ENCODE assay signal across 8 mouse cellular contexts in the genomic region with DNA sequence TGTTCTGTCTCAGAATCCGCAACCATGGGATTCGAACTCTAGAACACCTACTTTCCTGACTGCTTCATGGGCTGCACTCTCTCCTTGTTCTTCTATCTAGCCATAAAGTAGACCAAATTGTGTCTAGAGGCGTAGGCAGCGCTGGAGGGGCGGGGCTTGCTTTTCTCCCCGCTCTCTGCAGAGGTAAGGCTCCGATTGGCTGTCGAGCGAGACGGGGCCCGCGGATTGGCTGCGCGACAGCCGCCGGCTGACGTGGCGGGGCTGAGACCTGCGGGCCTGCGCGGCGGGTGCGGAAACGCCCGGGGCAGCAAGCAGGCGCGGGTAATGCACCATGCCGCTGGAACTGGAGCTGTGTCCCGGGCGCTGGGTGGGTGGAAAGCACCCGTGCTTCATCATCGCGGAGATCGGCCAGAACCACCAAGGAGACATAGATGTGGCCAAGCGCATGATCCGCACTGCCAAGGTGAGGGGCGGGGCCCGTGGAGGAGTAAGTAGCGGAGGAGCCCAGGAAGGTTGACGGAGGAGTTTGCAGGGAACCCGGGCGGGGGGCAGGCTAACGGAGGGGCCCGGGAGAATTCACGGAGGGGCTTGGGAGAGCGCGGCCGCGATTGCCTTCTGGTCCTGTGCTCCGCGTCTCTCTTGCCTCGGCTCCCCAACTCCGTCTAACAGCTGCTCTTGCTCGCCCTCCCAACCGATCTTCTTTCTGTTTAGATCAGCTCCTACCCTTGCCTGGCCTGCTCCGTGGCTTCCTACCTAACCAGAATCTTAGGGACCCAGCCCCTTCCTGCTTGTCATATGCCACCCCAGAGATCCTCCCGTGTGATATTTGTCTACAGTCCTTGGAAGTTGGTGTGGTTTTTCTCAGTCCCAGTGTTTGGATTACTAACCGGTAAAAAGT. TPM values are rescaled to one million over a fixed set of nuclear protein-coding genes. Genes with fewer than 3 reads are reported as not detected.
A peak's percentile ranks its signal among the peaks of the same experiment; 100 is the strongest.
DNase-seq lines count a peak whose midpoint lies in the region; ATAC-seq and TF ChIP-seq lines count a peak whose summit lies in the region.

Nans (plus strand) TSS at position 221 of the 898 bp plus-strand sequence.

- peak within 1 kb of the TSS; percentile 63 for H3K4me2 ChIP-seq in embryonic facial prominence, embryonic 15.5 days (replicated peaks)
- H3K4me2 ChIP-seq in limb, embryonic 14.5 days (replicated peaks; ENCODE audit: low read depth, low read length, severe bottlenecking): peak within 1 kb of the TSS; percentile 64
- peak within 1 kb of the TSS; percentile 61 for H3K4me2 ChIP-seq in midbrain, postnatal 0 days (ENCODE audit: low read depth, low read length, poor library complexity, severe bottlenecking)

- H3K36me3 ChIP-seq in embryonic facial prominence, embryonic 15.5 days: peaks cover 18% of the 10 kb centered on the region
- H3K36me3 ChIP-seq in limb, embryonic 14.5 days (ENCODE audit: control insufficient read depth, insufficient read depth, low read length): peaks cover 21% of the 10 kb centered on the region
- peaks cover 11% of the 10 kb centered on the region; the same call in 1 of the 2 replicates for H3K36me3 ChIP-seq in midbrain, postnatal 0 days (ENCODE audit: insufficient read depth, low read length)

- TF ChIP-seq POLR2A in bone marrow, adult 2 months (IDR thresholded peaks at IDR 0.05; ENCODE audit: borderline replicate concordance, control insufficient read depth, low read depth, low read length): peak; percentile 88; the same call in 1 of the 2 replicates
- 0 out of 2 replicates have a peak, but pooled peaks have one; percentile 31 for TF ChIP-seq POLR2A in limb, embryonic 14.5 days (IDR thresholded peaks at IDR 0.05; ENCODE audit: borderline replicate concordance, extremely low read depth, insufficient read depth, insufficient read length)

- H3K27ac ChIP-seq in bone marrow, adult 2 months (ENCODE audit: control insufficient read depth, insufficient read depth, low read depth, low read length, poor library complexity): peak within 1 kb of the TSS; percentile 32; the same call in 1 of the 2 replicates
- H3K27ac ChIP-seq in embryonic facial prominence, embryonic 15.5 days (replicated peaks): peak within 1 kb of the TSS; percentile 81
- H3K27ac ChIP-seq in limb, embryonic 14.5 days (replicated peaks; ENCODE audit: low read depth, low read length): peak within 1 kb of the TSS; percentile 75
- H3K27ac ChIP-seq in midbrain, postnatal 0 days (ENCODE audit: low read depth, low read length): peak within 1 kb of the TSS; percentile 70

- H3K9ac ChIP-seq in embryonic facial prominence, embryonic 15.5 days: peak within 1 kb of the TSS; percentile 68
- H3K9ac ChIP-seq in limb, embryonic 14.5 days (ENCODE audit: low read depth, low read length, severe bottlenecking): peak within 1 kb of the TSS; percentile 78
- H3K9ac ChIP-seq in midbrain, postnatal 0 days (replicated peaks; ENCODE audit: low read length, poor library complexity, severe bottlenecking): peak within 1 kb of the TSS; percentile 69

- no peaks in the 10 kb centered on the region for H3K27me3 ChIP-seq in embryonic facial prominence, embryonic 15.5 days
- no peaks in the 10 kb centered on the region for H3K27me3 ChIP-seq in limb, embryonic 14.5 days (ENCODE audit: control insufficient read depth, insufficient read depth, low read length)
- H3K27me3 ChIP-seq in midbrain, postnatal 0 days (ENCODE audit: insufficient read depth, low read length): no peaks in the 10 kb centered on the region

- ATAC-seq in embryonic facial prominence, embryonic 15.5 days (ENCODE audit: insufficient number of reproducible peaks, low FRiP score, low TSS enrichment, low read depth): peak; percentile 97
- ATAC-seq in limb, embryonic 14.5 days (ENCODE audit: low FRiP score, low read depth): peak; percentile 99
- peak; percentile 98 for ATAC-seq in midbrain, postnatal 0 days (ENCODE audit: low FRiP score)

- under 1% methylated on average over 58 of the region's 58 CpGs for WGBS in bone marrow, adult 2 months
- WGBS in embryonic facial prominence, embryonic 15.5 days: under 1% methylated on average over 58 of the region's 58 CpGs
- WGBS in limb, embryonic 14.5 days: 1% methylated on average over 51 of the region's 58 CpGs
- under 1% methylated on average over 58 of the region's 58 CpGs for WGBS in midbrain, postnatal 0 days

- no peak for TF ChIP-seq CTCF in bone marrow, adult 2 months (IDR thresholded peaks at IDR 0.05; ENCODE audit: control insufficient read depth, insufficient read depth, low read length)
- no peak for TF ChIP-seq CTCF in midbrain, postnatal 0 days (IDR thresholded peaks at IDR 0.05)

- peaks cover 4% of the 10 kb centered on the region for H3K4me1 ChIP-seq in bone marrow, adult 2 months (ENCODE audit: control insufficient read depth, insufficient read depth, low read length)
- H3K4me1 ChIP-seq in embryonic facial prominence, embryonic 15.5 days: peaks cover 15% of the 10 kb centered on the region
- H3K4me1 ChIP-seq in limb, embryonic 14.5 days (ENCODE audit: control insufficient read depth, insufficient read depth, low read length): peaks cover 5% of the 10 kb centered on the region
- H3K4me1 ChIP-seq in midbrain, postnatal 0 days (ENCODE audit: insufficient read depth, low read length): no peaks in the 10 kb centered on the region

- peak within 1 kb of the TSS; percentile 93 for H3K4me3 ChIP-seq in bone marrow, adult 2 months (replicated peaks; ENCODE audit: control insufficient read depth, low read depth, low read length)
- peak within 1 kb of the TSS; percentile 75 for H3K4me3 ChIP-seq in embryonic facial prominence, embryonic 15.5 days (replicated peaks)
- peak within 1 kb of the TSS; percentile 84 for H3K4me3 ChIP-seq in limb, embryonic 14.5 days (replicated peaks; ENCODE audit: low read length)
- peak within 1 kb of the TSS; percentile 73 for H3K4me3 ChIP-seq in midbrain, postnatal 0 days (ENCODE audit: low read depth, low read length)

- peak; percentile 96 for DNase-seq in 416B (ENCODE audit: low read depth)
- peak; percentile 93 for DNase-seq in heart, adult 8-10 months (ENCODE audit: low spot score)
- peak; percentile 93 for DNase-seq in kidney, adult 9 months
- peak; percentile 96 for DNase-seq in limb, embryonic 14.5 days (ENCODE audit: low spot score)
- DNase-seq in midbrain, postnatal 0 days (ENCODE audit: low spot score): peak; percentile 97
- peak; percentile 92 to 93 for DNase-seq in spleen, postnatal 14 days (ENCODE audit: low spot score in 2 of 2)

- no peaks in the 10 kb centered on the region for H3K9me3 ChIP-seq in embryonic facial prominence, embryonic 15.5 days (replicated peaks)
- no peaks in the 10 kb centered on the region for H3K9me3 ChIP-seq in limb, embryonic 14.5 days (ENCODE audit: control insufficient read depth, low read length)
- H3K9me3 ChIP-seq in midbrain, postnatal 0 days (ENCODE audit: low read length): no peaks in the 10 kb centered on the region

RNA-seq across cellular contexts. Expression of gene Nans, which starts in this region (rescaled TPM):
- 28.9 and 33.9 TPM in 2 replicates for polyA plus RNA-seq in bone marrow, adult 2 months (2011; ENCODE audit: insufficient read depth, insufficient read length, low replicate concordance, missing spikeins)
- polyA plus RNA-seq in embryonic facial prominence, embryonic 15.5 days (2015; fragmentation: Nextera tagmentation; extraction: Ambion mirVana): 79.8 and 85.1 TPM in 2 replicates
- 10 to 100 TPM; 12.1 to 16.8 (median 15.6) TPM for total RNA-seq in heart, adult 8-10 months (2022)
- polyA plus RNA-seq in limb, embryonic 14.5 days (2012; rRNA removed): 75.9 and 82.4 TPM in 2 replicates
- 84.1 and 84.5 TPM in 2 replicates for polyA plus RNA-seq in limb, embryonic 14.5 days (2014; fragmentation: Nextera tagmentation; extraction: Ambion mirVana)
- 92.0 and 94.5 TPM in 2 replicates for total RNA-seq in midbrain, postnatal 0 days (2014; rRNA removed)
- polyA plus RNA-seq in midbrain, postnatal 0 days (2015; fragmentation: Nextera tagmentation; extraction: Ambion mirVana): 56.9 and 59.6 TPM in 2 replicates

Comparison
In these comparisons a context has a peak if more than half of its experiments do, and no peak if none do; other contexts are left out.
1. Peak in every context shown above with its lines: DNase-seq, ATAC-seq, H3K4me3 ChIP-seq and H3K27ac ChIP-seq.